Mouse (Mus musculus) MEL (cell line): Measurements from ENCODE around the gene Limk1.

Experiments
- CTCF ChIP-seq, 3 experiments: IDR thresholded peaks in 2 of 3; conservative IDR thresholded peaks in 1 of 3; 2 replicates each; pipeline ENCODE4 v1.5.1; 2011 to 2012; ENCODE audit warnings: low read length in 3 of 3, low read depth in 2 of 3, mild to moderate bottlenecking in 2 of 3, improper control_type of control experiment in 1 of 3, inconsistent platforms in 1 of 3, mixed read lengths in 1 of 3, moderate library complexity in 1 of 3; ENCODE audit not compliant: control insufficient read depth in 1 of 3, insufficient read depth in 1 of 3, poor library complexity in 1 of 3, severe bottlenecking in 1 of 3
- ELF1 ChIP-seq: IDR thresholded peaks from 2 replicates; pipeline ENCODE4 v1.6.1; 2014; ENCODE audit warnings: low read depth, mild to moderate bottlenecking, inconsistent platforms, low read length, improper control_type of control experiment, moderate library complexity
- EP300 ChIP-seq, 2 experiments: IDR thresholded peaks; 2 replicates each; pipeline ENCODE4 v1.6.1; 2011; ENCODE audit warnings: improper control_type of control experiment in 2 of 2, low read length in 2 of 2, low read depth in 1 of 2, mild to moderate bottlenecking in 1 of 2
- MAX ChIP-seq: IDR thresholded peaks from 2 replicates; pipeline ENCODE4 v1.6.1; 2011; ENCODE audit warnings: low read length, improper control_type of control experiment
- NELFE ChIP-seq: IDR thresholded peaks from 2 replicates; pipeline ENCODE4 v1.6.1; 2011; ENCODE audit warnings: low read depth, low read length, improper control_type of control experiment
- POLR2A ChIP-seq, 2 experiments: IDR thresholded peaks; 2 replicates each; pipeline ENCODE4 v1.6.1; 2011 to 2012; ENCODE audit warnings: low read length in 2 of 2, mild to moderate bottlenecking in 2 of 2, control low read depth in 1 of 2, improper control_type of control experiment in 1 of 2, low read depth in 1 of 2, moderate library complexity in 1 of 2; ENCODE audit not compliant: control insufficient read depth in 1 of 2, insufficient read depth in 1 of 2, poor library complexity in 1 of 2
- POLR2AphosphoS5 ChIP-seq: IDR thresholded peaks from 2 replicates; pipeline ENCODE4 v1.6.1; 2012; ENCODE audit warnings: low read depth, borderline replicate concordance, mild to moderate bottlenecking, inconsistent platforms, low read length, moderate library complexity, mixed read lengths
- SMC3 ChIP-seq: IDR thresholded peaks from 2 replicates; pipeline ENCODE4 v1.6.1; 2011; ENCODE audit warnings: low read depth, low read length, improper control_type of control experiment
- TAL1 ChIP-seq: IDR thresholded peaks from 2 replicates; pipeline ENCODE4 v1.6.1; 2012; ENCODE audit warnings: mild to moderate bottlenecking, inconsistent platforms, low read length, moderate library complexity, mixed read lengths
- TCF12 ChIP-seq: IDR thresholded peaks from 2 replicates; pipeline ENCODE4 v1.6.1; 2014; ENCODE audit warnings: low read depth, mild to moderate bottlenecking, inconsistent platforms, low read length, improper control_type of control experiment, moderate library complexity
- UBTF ChIP-seq: IDR thresholded peaks from 2 replicates; pipeline ENCODE4 v1.6.1; 2012; ENCODE audit warnings: low read depth, mild to moderate bottlenecking, inconsistent platforms, low read length, improper control_type of control experiment, moderate library complexity, borderline replicate concordance; ENCODE audit not compliant: insufficient read depth
- USF1 ChIP-seq: IDR thresholded peaks from 2 replicates; pipeline ENCODE4 v1.6.1; 2014; ENCODE audit warnings: low read depth, mild to moderate bottlenecking, inconsistent platforms, low read length, improper control_type of control experiment, moderate library complexity
- USF2 ChIP-seq, 2 experiments: IDR thresholded peaks; 2 replicates each; pipeline ENCODE4 v1.6.1; 2011 to 2012; ENCODE audit warnings: improper control_type of control experiment in 2 of 2, low read length in 2 of 2, borderline replicate concordance in 1 of 2, inconsistent platforms in 1 of 2, low read depth in 1 of 2, mild to moderate bottlenecking in 1 of 2; ENCODE audit not compliant: insufficient read depth in 1 of 2
- ZNF384 ChIP-seq: IDR thresholded peaks from 2 replicates; pipeline ENCODE4 v1.6.1; 2012; ENCODE audit warnings: low read depth, mild to moderate bottlenecking, inconsistent platforms, low read length, improper control_type of control experiment

DNA sequence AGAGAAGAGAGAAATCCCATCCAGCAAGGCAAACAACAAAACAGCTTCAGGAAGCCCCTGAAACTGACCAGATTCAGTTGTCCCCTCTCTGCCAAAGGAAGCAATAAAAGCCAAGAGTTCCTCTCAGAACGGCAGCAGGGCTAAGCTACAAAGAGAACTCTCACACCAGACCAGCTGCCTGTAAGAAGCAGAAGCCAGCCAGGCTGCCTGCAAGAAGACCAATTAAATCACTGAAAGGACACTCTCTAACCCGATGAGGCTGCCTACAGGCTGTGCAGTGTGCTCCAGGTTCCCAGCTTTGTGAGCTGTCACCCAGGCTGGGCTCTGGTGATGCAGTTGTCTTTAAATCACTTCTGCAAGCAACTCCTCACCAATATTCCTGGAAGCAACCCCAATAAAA, 4.6 kb downstream of the Limk1 start:
- TF ChIP-seq ELF1 (no peak), CTCF (IDR thresholded peaks at IDR 0.05 in 2 of 3, conservative IDR thresholded peaks at IDR 0.05 in 1 of 3; ENCODE audit: control insufficient read depth in 1 of 3, insufficient read depth in 1 of 3, low read depth in 2 of 3, low read length in 3 of 3, poor library complexity in 1 of 3, severe bottlenecking in 1 of 3) (no peak), SMC3 (no peak), USF1 (no peak), TCF12 (no peak), EP300 (IDR thresholded peaks at IDR 0.05; ENCODE audit: low read depth in 1 of 2, low read length in 2 of 2) (no peak), POLR2A (IDR thresholded peaks at IDR 0.05; ENCODE audit: control insufficient read depth in 1 of 2, insufficient read depth in 1 of 2, low read depth in 1 of 2, low read length in 2 of 2, poor library complexity in 1 of 2) (no peak), ZNF384 (no peak), UBTF (no peak), POLR2AphosphoS5 (no peak), MAX (no peak), TAL1 (no peak), USF2 (IDR thresholded peaks at IDR 0.05; ENCODE audit: borderline replicate concordance in 1 of 2, insufficient read depth in 1 of 2, low read depth in 1 of 2, low read length in 2 of 2) (no peak), NELFE (no peak)
